Mouse (Mus musculus) lung, postnatal 25 days (tissue): Measurements from ENCODE around the gene Aifm3.

Experiments used
- DNase-seq: peaks from one replicate; pipeline ENCODE4 v3.0.0; 2022; ENCODE audit warnings: low spot score

The Aifm3 gene

DNA sequence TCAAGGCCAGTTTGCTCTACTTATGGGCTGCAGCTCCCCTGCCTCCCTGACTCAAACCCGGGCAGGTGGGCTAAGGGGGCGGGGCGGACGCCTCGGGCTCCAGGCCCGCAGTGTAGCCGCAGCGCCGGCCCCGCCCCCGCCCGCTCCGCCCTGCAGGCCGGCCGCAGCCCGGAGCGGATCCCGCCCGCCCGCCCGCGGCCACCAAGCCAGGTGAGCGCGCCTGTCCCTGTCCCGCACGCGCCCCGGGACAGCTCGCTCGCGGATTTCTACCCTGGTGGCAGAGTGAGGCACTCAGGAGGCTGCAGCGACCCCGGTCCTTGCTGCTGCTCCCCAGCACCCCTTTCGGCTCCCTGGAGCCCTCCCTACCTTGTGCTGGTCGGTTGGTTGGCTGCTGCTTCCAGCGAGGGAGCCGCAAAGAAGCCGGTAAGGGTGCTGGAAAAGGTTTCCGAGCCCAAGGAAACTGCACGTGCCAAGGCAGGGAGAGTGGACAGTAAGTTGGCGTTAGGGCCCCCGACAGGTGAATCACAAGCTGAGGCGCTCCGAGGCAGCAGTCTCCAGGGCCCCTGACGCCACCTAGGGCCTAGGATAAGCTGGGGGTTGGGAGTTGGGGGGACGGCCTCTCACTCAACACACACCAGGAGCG is at the start of gene Aifm3:
Gene Aifm3 (plus strand): TSS at position 143 of the 643 bp plus-strand sequence.
- no peak for DNase-seq

DNA sequence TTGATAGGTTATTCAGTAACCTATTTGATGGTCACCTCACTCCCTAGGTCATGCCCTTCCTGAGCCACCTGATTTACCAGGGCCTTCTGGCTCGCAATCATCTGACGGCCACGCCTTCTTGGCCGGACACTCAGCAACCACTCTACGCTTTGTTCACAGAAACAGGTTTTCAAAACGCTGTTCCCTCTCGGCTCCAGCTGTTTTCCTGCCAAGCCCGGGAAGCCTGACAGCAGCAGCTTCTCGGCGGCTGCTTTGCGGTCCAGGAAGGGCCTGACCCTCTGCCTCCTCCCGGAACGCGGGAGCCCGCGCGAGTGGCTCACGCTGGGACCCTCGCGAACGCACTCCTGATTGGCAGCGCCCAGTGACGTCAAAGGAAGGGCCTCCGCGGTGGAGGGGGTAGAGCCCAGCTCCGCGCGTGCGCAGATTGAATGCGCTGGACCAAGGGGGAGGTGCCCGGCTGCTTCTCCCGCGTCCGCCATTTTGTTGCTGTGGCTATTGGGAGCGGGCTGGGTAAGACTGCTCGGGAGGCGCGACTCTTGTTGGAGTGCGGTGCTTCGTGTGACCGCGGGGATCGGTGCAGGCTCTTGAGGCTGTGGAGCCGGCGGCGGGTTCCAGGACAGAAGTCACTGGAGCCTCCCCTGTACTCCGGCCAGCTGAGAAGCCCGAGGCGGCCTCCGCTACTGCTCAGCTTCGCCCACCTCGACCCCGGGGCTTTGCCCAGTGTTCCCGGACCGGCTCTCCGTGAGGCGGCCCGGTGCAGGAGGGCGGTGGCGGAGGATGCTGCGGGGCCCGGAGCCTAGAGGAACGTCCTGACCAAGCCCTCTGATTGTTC is 37.7 kb upstream of the Aifm3 start, which contains the start of gene Crkl:
Gene Crkl (plus strand): TSS at position 447 of the 832 bp plus-strand sequence.
- peak; percentile 98 for DNase-seq

DNA sequence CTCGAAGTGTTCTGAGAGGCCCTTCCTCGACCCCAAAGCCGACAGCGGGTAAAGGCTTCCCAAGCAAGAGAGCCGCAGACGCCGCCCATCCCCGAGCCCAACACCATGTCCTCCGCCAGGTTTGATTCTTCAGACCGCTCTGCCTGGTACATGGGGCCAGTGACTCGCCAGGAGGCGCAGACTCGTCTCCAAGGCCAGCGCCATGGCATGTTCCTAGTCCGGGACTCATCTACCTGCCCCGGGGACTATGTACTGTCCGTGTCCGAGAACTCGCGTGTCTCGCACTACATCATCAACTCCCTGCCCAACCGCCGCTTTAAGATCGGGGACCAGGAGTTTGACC is 37.1 kb upstream of the Aifm3 start:
- peak; percentile 16 for DNase-seq

GRCm38 (mm10) chr16:17456901-17457300 is 32.5 kb upstream of the Aifm3 start:
- DNase-seq = no peak

- peak; percentile 16 for DNase-seq
Observed at GRCm38 (mm10) chr16:17460254-17460653, 29.2 kb upstream of the Aifm3 start.

DNA sequence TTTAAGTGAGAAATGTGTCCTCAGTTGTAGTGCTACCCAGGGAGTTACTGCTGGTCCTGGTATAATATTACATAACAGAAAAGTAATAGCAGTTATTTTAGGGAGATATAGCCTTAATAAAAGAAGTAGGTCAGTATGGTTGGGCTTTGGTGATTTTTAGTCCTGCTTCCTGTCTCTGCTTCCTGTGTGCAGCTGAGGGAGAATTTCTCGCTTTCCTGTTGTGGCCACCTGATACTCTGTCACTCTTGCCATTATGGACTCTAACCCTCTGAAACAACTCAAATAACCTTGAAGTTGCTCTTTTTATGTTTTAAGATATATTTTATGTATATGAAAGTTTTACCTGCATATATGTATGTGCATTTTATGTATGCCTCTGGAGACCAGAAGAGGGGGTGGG is 27.8 kb upstream of the Aifm3 start:
- no peak for DNase-seq

DNA sequence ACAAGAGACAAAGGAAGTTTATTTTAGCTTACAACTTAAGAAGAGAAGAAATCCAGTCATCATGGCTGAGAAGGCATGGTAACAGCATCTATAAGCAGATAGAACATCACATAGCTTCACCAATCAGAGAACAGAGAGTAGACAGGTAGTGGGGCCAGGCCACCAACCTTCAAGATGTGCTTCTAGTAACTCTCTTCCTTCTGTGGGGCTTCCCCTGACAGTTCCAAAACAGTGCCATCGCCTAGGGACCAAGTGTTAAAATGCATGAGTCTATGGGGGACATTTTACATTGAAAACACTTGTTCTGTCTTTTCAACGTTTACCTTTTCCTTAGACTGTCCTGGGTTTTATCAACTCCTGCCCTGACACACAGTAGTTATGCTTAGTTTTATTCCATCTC is 26.2 kb upstream of the Aifm3 start:
- DNase-seq = no peak

GRCm38 (mm10) chr16:17466875-17467663 is 22.3 kb upstream of the Aifm3 start:
- no peak for DNase-seq

DNA sequence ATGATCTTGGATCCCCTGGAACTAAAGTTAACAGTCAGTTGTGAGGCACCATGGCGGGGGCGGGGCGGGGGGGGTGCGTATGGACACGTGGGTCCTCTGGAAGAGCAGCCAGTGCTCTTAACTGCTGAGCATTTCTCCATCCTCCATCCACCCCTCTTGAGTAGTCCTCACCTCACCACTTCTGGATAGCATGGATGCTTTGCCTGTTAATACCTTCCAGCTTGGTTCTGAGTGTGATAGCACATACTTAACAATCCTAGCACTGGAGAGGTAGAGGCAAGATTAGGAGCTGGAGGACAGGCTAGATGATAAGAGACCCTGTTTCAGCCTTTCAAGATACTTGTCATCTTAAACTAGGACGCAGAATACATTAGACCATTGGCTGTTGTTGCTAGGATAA is 16.9 kb upstream of the Aifm3 start:
- peak; percentile 57 for DNase-seq

- DNase-seq = peak; percentile 37
Observed at GRCm38 (mm10) chr16:17474091-17474490, 15.3 kb upstream of the Aifm3 start.

DNA sequence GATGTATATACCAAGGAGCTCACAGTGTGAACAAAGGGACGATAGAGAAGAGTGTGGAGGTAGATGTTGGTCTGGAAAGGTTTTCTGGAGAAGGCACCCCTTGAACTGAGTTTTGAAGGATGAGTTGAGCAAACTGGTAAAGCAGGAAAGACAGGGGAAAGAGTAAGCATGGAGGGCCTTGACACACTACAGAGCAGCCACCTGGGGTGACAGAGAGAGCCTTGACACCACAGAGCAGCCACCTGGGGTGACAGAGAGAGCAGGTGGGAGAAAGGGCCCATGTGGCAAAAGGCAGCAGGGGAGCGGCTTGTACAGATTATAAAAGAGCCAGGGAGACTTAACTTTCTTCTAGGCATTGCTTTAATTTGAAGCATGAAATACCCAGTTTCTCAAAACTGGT is 14.7 kb upstream of the Aifm3 start:
- DNase-seq = no peak

GRCm38 (mm10) chr16:17475326-17475725 is 14.1 kb upstream of the Aifm3 start:
- no peak for DNase-seq

- DNase-seq = no peak
Observed at GRCm38 (mm10) chr16:17478331-17478943, 11.0 kb upstream of the Aifm3 start.

DNA sequence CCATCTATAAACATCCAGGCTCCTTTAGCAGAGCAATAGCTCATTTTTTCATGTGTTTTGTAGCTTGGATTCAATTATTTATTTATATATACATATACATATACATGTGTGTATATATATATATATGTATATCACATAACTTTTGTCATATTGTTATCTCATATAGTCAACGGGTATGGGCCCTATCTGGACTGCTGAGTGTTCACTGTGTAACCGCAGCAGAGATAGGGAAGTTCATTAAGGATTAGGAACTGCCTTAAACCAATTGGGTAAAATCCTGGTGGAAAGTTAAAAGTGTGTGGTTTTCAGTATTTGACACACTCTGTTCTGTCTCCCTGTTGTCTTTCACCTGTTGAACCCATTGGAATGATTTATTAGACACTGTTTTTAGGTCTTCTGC is 7.9 kb upstream of the Aifm3 start:
- DNase-seq = no peak

DNA sequence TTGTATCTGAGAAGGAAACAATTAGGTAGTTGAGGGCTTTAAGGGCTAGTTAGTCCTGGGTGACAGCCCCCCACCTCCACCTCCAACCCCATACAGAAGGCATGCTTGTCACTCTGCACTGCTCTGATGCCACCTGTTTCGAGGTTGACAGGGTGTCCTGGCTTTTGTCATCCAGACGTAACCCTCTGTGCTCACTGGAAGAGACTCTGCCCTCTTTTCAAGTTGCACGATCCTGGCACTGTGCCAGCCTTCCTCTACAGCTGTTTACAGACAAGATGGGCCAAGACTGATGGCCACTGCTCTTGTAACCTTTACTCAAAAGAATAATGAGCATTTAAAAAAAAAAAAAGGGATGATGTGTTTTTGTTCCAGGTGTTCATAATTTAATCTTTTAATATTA is 2.9 kb upstream of the Aifm3 start:
- DNase-seq = peak; percentile 21

DNA sequence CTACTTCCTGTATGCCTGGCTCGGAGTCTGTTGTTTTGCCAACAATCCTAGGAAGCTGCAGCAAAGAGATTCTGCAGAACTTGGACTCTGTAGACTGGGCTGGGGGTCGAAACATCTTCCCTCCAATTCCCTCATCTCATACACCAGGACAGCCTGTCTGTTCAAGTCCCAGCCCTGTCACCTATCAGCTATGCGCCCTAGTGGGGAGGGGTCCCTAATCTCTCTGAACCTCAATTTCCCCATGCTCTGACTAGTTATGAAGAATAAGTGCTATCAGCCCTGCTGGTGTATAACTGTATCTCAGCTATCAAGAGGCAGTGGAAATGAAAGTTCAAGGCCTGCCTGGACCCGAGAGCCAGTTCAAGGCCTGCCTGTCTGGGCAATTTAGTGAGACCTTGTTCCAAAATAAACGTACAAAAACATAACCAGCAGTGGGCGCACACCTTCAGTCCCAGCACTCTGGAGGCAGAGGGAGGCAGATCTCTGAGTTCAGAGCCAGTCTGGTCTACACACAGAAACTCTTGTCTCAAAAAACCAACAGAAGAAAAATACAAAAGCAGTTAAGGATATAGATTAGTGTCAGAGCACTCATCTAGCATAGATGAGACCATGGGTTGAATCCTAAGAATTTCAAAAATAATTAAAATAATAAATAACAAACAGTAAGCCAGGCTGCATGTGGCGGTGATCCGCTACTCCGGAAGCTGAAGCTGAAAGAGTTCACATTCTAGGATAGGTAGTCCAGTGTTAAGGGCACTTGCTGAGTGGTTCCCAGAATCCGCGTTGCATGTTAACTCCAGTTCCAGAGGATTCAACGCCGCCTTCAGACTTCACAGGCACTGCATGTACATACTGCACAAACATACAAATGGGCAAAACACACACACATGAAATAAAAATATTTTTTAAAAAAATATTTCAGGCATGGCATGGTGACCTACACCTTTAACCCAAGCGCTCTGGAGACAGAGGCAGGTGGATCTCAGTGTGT is 638 bp upstream of the Aifm3 start:
- no peak for DNase-seq

- no peak for DNase-seq
Observed at GRCm38 (mm10) chr16:17491154-17491553, 1.7 kb downstream of the Aifm3 start.

GRCm38 (mm10) chr16:17491896-17492561 is 2.6 kb downstream of the Aifm3 start:
- DNase-seq = no peak

GRCm38 (mm10) chr16:17496499-17497305 is 7.3 kb downstream of the Aifm3 start:
- DNase-seq = no peak
